Mouse (Mus musculus) kidney, adult 8-10 months (tissue): ENCODE measurements around the gene Prpf6.

Source experiments
- DNase-seq, 2 experiments: peaks; one replicate each; pipeline ENCODE4 v3.0.0; 2022

Prpf6 gene

DNA sequence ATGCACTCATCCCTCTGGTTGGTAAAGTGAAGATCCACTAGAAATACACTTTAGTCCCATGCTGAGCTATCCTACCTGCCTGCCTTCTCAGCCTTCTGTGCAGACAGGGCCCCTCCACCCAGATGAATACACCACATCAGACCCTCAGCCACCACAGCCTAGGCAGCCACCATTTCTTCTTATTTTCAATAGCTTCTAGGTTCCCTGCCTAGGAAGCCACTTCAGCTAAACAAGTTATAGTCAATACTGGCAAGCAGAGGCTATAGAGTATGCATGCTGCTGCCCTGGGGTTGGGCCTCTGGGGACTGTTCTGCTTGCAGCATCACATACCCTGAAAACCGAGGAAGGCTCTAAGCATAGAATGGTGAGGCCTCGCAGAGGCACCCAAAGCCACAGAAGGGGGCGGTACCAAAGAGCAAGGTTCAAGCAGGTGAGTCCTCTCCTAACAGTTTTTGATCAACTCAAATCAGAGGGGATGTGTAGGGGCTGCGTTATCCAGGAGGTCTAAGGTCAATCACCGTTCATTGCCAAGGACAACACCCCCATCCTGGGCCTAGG lies at the start of gene Prpf6:
Gene Prpf6, plus strand, starts transcription at position 341 of the 558 bp plus-strand sequence.
- no peak for DNase-seq

- DNase-seq = no peak
Measured at GRCm38 (mm10) chr2:181546142-181546541, 45.5 kb upstream of the Prpf6 start.

- DNase-seq = no peak
Measured at GRCm38 (mm10) chr2:181548227-181548626, 43.4 kb upstream of the Prpf6 start.

- DNase-seq = no peak
Measured at GRCm38 (mm10) chr2:181548682-181549081, 43.0 kb upstream of the Prpf6 start.

DNA sequence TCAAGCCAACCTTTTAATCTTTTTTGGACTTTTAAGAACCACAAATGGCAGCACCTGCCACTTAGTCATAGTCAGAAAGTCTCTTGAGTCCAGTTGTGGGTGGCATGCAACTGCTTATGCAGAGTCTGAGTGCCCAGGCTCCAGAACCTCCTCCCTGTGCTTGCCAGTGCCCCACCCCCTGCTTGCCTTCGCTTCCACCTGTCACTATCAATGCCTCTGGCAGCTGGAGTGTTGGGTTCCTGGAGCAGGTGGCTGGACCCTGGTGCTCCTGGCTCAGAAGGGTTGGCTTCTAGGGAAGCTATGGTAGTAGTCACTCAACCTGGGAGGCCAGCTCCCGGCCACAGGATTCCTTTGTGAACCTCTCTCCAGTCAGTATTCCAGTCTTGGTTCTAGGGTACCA lies 41.4 kb upstream of the Prpf6 start:
- DNase-seq = no peak

DNA sequence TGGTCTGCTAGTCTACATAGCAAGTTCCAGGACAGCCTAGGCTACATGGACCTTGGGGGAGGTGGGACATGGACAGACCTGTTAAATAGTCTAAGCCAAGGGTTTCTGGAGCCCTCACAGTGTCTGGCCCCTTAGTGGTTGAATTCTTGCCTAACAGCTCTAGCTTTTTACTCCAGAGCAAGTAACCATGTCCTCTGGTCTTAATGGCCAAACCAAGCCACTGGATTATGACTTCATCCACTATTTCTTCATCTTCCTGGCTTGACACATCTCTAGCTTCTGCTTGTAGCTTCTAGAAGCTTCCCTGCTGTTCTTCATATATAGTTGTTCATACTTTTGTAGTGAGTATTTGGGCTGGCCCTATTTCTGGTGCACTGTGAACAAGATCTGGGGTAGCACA lies 37.9 kb upstream of the Prpf6 start:
- DNase-seq = no peak

GRCm38 (mm10) chr2:181567338-181567737 lies 24.3 kb upstream of the Prpf6 start:
- no peak for DNase-seq

DNA sequence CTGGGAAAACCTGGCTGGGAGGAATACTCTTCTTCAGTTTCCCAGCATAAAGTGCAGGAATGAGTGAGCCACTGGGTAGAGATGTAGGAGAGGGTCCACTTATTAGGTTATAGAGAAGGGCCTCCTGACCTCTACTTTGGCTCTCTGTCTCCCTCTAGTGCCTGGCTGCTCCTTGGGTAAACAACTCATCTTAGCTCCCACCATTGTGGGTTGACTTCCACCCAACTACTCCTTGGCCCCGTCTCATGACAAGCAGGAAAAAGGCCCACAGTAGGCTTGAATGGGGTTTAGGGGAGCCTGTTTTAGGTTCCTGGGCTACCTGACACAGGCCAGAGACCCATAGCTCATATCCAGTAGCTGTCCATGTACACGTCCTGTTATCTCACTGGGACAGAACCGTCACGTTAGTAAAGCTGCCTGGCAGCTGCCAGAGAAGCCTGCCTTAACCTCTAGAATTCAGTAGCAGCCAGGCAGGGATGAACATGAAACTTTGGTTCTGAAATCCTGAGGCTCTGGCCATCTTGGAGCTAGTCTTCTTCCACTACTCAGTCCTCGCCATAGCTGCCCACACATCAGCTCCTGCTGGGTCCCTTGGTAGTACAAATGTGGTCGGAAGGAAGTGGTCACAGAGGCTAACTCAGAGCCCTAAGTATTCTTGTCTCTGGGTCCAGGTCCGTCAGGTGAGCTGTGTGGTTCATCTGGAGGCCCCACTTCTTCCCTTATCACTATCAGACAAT lies 23.2 kb upstream of the Prpf6 start:
- peak in 1 of 2 experiments; percentile 64 for DNase-seq

DNA sequence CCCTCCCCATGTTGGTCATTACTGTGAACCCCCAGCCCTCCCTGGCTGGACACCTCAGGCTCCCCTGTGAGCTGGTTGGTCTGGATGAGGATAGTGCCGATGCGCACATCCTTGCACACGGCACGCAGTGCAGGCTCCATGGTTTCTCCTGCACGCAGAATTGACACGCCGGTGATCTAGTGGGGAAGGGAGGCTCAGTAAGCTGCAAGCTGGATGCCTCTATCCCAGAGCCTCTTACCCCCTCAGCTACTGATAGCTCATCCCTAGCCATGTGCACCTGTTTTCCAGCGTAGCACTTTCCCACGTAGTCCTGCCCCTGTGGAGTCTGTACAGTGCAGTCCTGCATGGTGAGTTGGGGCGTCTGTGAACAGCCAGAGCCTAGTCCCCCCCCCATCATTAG lies 21.8 kb upstream of the Prpf6 start:
- no peak for DNase-seq

DNA sequence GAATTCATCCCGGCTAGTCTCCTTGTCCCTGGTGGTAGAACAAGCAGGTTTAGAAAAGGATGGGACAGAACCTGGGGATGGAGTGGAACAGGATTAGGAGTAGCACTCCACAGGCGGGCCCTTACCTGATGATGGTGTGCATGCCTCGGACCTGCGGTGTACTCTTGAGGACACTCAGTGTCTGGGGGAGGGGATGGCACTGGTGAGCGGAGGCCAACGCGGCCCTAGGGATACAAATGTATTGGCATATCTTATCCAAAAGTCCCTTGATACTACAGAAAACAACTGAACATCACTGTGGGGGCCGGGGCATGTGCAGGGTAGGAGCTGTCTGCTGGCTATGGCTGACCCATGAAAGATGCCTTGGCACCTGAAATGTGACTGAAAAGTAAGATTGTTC lies 21.3 kb upstream of the Prpf6 start:
- no peak for DNase-seq

DNA sequence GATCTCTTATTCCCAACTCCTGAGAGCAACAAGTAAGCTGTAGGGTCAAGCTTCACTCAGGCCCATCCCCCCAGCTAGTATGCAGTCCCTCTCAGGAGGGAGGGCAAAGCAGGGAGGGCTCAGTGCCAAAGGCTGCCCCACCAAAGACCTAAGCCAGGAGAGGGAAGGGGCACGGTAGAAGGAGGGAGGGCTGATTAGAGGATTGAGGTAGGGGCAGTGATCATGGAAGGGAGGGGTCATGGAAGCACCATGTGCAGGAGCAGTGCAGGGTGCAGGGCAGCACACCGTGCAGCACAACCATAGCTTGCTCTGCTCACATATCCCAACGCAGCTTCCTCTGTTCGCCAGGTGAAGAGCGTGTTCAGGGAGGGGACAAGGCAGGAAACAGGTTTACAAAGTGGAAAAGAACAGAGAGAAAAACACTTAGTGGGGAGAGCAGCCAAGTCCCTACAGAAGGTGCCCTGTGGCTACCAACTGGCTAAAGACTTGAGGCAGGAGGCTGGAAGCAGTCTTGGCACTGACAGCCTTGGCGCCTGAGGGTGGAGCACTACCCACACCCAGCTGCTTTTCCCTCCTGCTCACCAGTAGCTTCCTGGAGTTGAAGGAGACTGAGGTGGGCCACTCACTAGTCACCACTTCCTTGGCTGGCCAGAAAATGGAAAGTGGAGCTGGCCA lies 20.6 kb upstream of the Prpf6 start:
- DNase-seq = no peak

GRCm38 (mm10) chr2:181571941-181572670 lies 19.6 kb upstream of the Prpf6 start:
- no peak for DNase-seq

DNA sequence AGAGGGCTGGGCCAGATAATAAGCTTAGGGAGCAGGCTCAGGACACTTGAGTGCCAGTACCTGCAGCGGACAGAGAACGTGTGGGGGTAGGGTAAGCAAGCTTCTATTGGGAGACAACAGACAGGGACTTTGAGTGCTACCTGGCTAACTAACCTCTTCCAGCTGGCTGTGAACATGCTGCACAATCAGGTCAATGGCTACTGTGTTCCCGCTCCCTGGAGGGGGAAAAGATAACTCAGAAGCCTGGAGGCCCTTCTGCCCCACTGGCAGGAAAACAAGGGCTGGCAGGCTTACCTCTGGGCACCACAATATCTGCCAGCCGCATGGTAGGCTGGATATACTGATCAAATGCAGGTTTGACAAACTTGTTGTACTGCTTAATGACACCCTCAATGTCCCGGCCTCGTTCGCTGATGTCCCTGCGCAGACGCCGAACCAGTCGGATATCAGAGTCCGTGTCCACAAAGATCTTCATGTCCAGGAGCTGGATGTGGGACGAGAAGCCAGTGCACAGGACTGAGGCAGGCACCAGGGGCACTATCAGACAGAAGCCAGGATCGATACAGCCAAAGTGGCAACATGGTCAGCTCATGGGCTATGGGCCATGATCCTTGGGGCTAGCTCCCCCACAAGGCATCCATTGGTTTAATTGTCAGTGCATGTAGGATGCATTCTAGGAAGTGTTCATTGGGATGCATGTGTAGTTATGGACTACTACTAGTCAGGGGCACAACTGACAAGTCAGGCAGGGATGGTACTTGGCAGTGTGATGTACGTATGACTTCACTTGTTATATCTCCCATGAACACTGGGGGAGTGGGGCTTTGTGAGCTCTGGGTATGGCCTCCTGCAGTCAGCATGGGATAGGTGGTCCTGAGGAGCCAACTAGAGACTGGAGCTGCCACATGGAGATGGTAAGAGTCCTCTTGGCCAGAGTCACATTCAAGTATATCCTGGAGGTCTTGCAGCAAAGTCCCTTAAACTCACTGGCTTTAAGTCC lies 18.4 kb upstream of the Prpf6 start:
- no peak for DNase-seq

DNA sequence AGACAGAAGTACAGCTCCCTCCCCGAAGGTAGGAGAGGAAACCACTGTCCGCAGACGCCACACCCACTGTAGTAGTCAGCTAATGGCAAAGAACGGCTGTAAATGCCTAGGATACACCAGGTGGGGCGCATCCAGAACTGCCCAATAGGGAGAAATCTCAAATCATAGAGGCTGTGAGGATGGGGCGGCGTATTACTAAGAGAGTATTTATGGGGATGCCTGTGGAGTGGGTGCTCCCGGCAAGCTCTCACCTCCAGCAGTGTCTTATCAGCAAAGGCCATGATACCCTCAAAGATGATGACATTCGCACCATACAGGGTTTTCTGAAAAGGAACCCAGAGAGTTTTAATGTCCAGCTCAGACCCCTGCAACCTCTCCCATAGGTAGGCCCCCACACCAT lies 17.7 kb upstream of the Prpf6 start:
- DNase-seq = no peak

DNA sequence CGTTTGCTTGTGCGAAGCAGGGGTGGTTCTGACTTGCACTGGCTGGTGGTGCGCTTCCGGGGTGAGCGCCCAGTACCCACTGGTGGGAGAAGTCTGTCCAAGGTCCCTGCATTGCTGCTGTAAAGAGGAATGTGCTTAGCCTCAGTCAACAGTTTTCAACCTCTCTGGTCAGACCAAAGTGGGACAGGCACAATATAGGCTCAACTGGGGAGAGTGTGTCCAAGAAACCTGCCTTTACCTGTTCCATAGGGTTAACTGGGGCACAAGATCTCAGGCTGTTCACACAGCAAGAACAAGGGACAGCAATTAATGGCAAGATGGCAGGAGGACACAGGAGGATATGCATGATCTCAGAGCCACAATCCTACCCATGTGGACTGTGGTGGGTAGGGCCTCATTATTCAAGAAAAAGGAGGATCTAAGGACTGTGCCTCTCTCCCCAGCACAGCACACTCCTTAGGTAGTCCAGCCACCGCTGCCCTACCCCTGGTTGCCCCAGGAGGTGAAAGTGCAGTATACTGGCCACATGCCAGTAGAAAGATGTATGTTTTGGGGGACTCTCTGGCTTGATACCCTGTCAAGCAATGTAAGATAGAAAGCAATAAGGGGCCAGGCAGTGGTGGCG lies 16.6 kb upstream of the Prpf6 start:
- DNase-seq = no peak

DNA sequence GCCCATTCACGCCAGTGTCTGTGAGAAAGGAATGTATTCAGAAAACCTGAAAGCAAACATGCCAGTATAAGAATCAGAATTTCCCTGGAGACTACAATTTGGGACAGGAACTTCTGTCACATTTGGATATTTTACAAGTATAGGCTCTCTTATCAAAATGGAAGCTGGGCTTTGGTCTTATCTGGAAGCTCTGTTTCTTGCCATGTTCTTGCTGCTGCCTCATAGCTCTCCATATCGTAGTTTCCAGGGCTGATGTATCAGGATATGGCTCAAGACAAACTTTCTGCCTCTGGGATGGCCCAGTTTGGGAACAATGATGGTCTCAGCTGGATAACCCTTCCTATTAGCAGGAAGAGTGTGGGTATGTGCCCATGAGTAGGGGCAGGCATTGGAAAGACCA lies 15.1 kb upstream of the Prpf6 start:
- no peak for DNase-seq

DNA sequence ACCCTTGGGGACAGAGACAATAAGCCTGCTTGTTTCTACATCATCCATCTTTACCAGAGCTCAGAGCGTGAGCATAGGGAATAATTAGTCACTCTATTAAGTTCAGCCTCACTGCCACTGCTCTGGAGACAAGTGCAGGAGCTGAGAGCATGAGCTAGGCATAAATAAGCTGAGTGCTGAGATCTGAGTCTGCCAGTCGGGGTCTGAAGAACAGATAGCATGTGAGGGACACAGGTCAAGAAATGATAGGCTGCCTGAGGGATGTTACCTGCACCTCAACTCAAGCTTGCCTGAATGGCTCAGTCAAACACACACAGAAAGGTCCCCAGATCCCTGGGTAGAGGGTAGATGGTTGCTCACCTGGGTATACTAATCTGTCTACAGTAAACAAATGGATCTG lies 14.5 kb upstream of the Prpf6 start:
- DNase-seq = no peak

GRCm38 (mm10) chr2:181577981-181578581 lies 13.6 kb upstream of the Prpf6 start:
- no peak for DNase-seq

DNA sequence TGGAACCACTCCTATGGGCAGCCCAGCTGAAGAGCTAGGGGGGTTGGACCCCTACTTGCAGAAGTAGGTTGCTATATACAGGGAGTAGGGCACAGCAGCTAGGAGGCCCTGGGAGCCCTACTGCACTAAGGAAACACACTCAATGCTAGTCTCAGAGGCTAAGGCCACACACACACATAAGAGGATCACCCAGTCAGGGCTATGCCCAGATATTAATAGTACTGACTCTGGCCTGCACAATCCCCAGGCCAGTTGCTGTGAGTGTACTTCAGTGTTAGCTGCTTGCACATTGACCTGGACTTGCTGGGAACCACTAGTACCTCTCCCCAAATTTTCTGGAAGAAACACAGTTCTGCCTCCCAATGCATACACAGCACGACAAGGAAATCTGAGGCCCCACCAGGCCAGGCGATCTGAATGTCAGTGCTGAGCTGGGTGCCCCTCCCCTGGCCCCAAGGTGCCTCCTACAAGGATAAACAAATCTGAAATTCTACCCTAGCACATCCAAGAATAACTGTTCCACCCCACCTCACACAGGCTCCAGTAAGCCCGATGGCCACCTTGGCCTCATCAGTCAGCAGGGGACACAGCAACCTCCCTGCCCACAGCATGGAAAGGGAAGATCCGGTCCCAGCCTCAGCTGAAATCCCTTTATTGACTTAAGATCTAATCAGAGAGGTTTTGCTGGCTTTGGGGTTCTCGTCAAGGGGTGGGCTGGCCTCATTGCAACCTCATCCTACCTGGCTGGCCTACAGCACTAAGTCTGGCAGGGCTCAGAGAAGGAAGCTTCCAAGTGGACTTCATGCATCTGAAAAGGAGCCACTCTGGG lies 12.7 kb upstream of the Prpf6 start:
- no peak for DNase-seq

DNA sequence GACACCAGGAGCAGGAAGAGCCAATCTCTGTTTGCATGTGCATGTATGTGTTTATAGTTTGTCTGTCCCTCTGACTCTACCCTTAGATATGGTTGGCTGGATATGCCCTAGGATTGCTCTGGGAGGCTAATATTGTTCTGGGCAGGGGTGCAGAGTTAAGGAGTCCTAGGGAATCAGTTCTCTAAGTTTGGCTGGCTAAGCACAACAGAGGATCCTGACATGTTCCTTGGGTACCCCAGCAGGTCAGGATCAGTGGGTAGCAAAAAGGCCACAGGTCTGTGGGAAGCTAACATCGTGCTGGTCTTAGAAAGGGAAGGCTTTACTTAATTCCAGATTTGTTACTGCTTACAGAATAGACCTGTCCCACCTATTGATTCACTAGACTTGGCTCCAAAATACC lies 12.0 kb upstream of the Prpf6 start:
- DNase-seq = no peak
